Mouse (Mus musculus) stomach, embryonic 14.5 days (tissue): ENCODE data around the gene Acsm1. TPM values are rescaled to one million over a fixed set of nuclear protein-coding genes. Genes with fewer than 3 reads are reported as not detected.

Experiments
- ATAC-seq: fragments of 200-750 bp; cut with Nextera tagmentation; 2 replicates; pipeline ENCODE4 v1.8.0; 2017; ENCODE audit warnings: low read depth, moderate TSS enrichment; ENCODE audit not compliant: insufficient number of reproducible peaks, insufficient read depth, low FRiP score
- H3K27ac ChIP-seq: fragments of 300-500 bp; sonication (generic); 2 replicates; pipeline ENCODE4 v1.5.1; 2014; ENCODE audit warnings: mild to moderate bottlenecking, low read length, moderate library complexity, mixed read lengths
- H3K27me3 ChIP-seq: fragments of 300-500 bp; sonication (generic); 2 replicates; pipeline ENCODE4 v1.6.1; 2014; ENCODE audit warnings: low read length, control low read depth, mixed read lengths; ENCODE audit not compliant: control insufficient read depth, insufficient read depth
- H3K36me3 ChIP-seq: fragments of 300-500 bp; sonication (generic); 2 replicates; pipeline ENCODE4 v1.6.1; 2014; ENCODE audit warnings: mild to moderate bottlenecking, control low read depth, low read length, moderate library complexity, mixed read lengths; ENCODE audit not compliant: control insufficient read depth, insufficient read depth
- H3K4me1 ChIP-seq: fragments of 300-500 bp; sonication (generic); 2 replicates; pipeline ENCODE4 v1.6.1; 2014; ENCODE audit warnings: low read length, control low read depth, mixed read lengths; ENCODE audit not compliant: control insufficient read depth, insufficient read depth
- H3K4me2 ChIP-seq: fragments of 300-500 bp; sonication (generic); replicated peaks from 2 replicates; pipeline ENCODE4 v1.6.1; 2014; ENCODE audit warnings: low read depth, low read length, control low read depth
- H3K4me3 ChIP-seq: fragments of 300-500 bp; sonication (generic); 2 replicates; pipeline ENCODE4 v1.5.1; 2014; ENCODE audit warnings: low read depth, low read length, control low read depth
- H3K9ac ChIP-seq: fragments of 300-500 bp; sonication (generic); replicated peaks from 2 replicates; pipeline ENCODE4 v1.6.1; 2014; ENCODE audit warnings: low read depth, mild to moderate bottlenecking, control low read depth, low read length, moderate library complexity, mixed read lengths
- H3K9me3 ChIP-seq: fragments of 300-500 bp; sonication (generic); 2 replicates; pipeline ENCODE4 v1.6.1; 2016; ENCODE audit warnings: low read depth, low read length, control low read depth; ENCODE audit not compliant: control insufficient read depth
- WGBS: fragments of 180-500 bp; shearing (Covaris S2); extraction: QIAGEN DNeasy Blood & Tissue Kit; methylation state at CpG from one replicate; pipeline ENCODE4 v1.1.7; 2014; 5-methylcytosine and 5-hydroxymethylcytosine counted together
- polyA plus RNA-seq: library from polyadenylated mRNA; unstranded; fragments of >200 nt; fragmentation: Nextera tagmentation; extraction: Ambion mirVana; gene quantifications from 2 replicates; pipeline ENCODE4 v1.2.1, GENCODE M21; 2014

Gene Acsm1
- polyA plus RNA-seq, 1 experiment from 2014 or later = not detected

DNA sequence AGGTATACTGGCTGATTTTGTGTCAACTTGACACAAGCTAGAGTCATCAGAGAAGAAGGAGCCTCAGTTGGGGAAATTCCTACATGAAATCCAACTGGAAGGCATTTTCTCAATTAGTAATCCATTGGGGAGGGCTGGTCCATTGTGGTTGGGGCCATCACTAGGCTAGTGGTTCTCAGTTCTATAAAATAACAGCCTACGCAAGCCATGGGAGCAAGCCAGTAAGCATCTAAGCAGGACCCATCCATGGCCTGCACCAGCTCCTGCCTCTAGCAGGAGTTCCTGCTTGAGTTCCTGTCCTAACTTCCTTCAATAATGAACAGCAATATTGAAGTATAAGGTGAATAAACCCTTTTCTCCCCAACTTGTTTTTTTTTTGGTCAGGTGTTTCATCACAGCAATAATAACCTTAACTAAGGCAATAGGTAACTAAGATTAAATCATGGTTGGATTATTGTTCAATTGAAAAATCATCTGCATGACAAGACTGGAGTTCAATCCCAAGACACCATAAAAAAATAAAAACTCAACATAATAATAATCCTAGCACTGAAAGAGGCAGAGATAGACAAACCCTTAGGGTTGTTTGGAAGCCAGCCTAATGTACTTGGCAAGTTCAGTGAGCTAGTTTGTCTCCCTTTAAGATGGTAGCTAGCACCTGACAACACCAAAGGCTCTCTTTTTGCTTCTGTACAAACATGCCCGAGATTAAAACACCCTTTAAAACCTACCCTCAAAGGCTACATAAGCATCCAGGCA is 5.5 kb upstream of the Acsm1 start:
- Histone ChIP-seq H3K4me3 (no peak overlapping the region), H3K4me1 (no peaks in the 10 kb centered on the region), H3K9me3 (no peaks in the 10 kb centered on the region), H3K27me3 (no peaks in the 10 kb centered on the region), H3K27ac (no peak overlapping the region), H3K36me3 (no peaks in the 10 kb centered on the region), H3K9ac (no peak overlapping the region), H3K4me2 (no peak overlapping the region)
- ATAC-seq = no peak
- WGBS = 79% methylated on average over 2 of the region's 2 CpGs

- no peak overlapping the region for H3K27ac ChIP-seq
- no peaks in the 10 kb centered on the region for H3K9me3 ChIP-seq
- ATAC-seq = no peak
- H3K4me2 ChIP-seq = no peak overlapping the region
- no peak overlapping the region for H3K4me3 ChIP-seq
- 66% methylated on average over 1 of the region's 1 CpGs for WGBS
- no peaks in the 10 kb centered on the region for H3K4me1 ChIP-seq
- H3K36me3 ChIP-seq = no peaks in the 10 kb centered on the region
- no peak overlapping the region for H3K9ac ChIP-seq
- no peaks in the 10 kb centered on the region for H3K27me3 ChIP-seq
Observed at GRCm38 (mm10) chr7:119601954-119602317, 4.9 kb upstream of the Acsm1 start.

DNA sequence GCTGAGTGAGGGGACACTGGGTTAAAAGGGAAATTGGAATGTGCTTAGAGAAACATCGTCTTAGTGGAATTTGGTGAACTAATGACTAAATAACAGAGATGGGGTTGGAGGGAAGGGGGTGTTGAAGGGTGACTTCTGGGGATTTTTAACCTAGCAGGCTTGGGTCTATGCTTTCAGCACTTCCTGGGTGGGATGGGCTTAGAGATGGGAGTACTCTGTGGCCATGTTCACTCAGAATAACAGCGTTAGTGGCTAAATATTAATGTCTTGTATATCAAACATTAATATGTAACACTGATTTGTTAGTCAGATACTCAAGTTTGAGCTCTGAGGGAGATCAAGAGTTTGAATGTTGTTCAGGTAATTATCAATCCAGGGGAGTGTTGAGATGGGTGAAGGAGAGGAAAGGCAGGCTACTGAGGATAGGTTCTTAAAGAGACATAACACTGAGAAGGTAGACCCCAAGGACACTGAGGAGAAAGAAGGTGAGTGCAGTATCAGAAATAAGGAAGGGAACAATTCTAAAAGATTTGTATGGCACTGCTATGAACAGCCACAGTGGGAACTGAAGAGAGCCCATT is 1.8 kb upstream of the Acsm1 start:
- H3K9ac ChIP-seq = no peak overlapping the region

GRCm38 (mm10) chr7:119605926-119606663 is 731 bp upstream of the Acsm1 start:
- Histone ChIP-seq H3K4me3 (no peak overlapping the region), H3K27ac (no peak overlapping the region), H3K4me2 (no peak overlapping the region), H3K27me3 (no peaks in the 10 kb centered on the region), H3K36me3 (no peaks in the 10 kb centered on the region), H3K9me3 (no peaks in the 10 kb centered on the region), H3K4me1 (no peaks in the 10 kb centered on the region), H3K9ac (no peak overlapping the region)
- WGBS = 74% methylated on average over 9 of the region's 9 CpGs
- ATAC-seq = no peak

More for the DNA sequence above, 1.8 kb upstream of the Acsm1 start:
- Histone ChIP-seq H3K4me1 (no peaks in the 10 kb centered on the region), H3K27me3 (no peaks in the 10 kb centered on the region), H3K4me2 (no peak overlapping the region), H3K36me3 (no peaks in the 10 kb centered on the region), H3K4me3 (no peak overlapping the region), H3K27ac (no peak overlapping the region), H3K9me3 (no peaks in the 10 kb centered on the region)
- ATAC-seq = no peak
- 66% methylated on average over 2 of the region's 2 CpGs for whole genome bisulfite sequencing

GRCm38 (mm10) chr7:119607796-119608515 is 1.1 kb downstream of the Acsm1 start:
- Histone ChIP-seq H3K4me1 (no peaks in the 10 kb centered on the region), H3K27ac (no peak overlapping the region), H3K4me2 (no peak overlapping the region), H3K9me3 (no peaks in the 10 kb centered on the region), H3K36me3 (no peaks in the 10 kb centered on the region), H3K4me3 (no peak overlapping the region), H3K9ac (no peak overlapping the region), H3K27me3 (no peaks in the 10 kb centered on the region)
- ATAC-seq = no peak
- 57% methylated on average over 9 of the region's 9 CpGs for WGBS

GRCm38 (mm10) chr7:119616531-119616930 is 9.7 kb downstream of the Acsm1 start:
- H3K27me3 ChIP-seq = no peaks in the 10 kb centered on the region
- no peaks in the 10 kb centered on the region for H3K9me3 ChIP-seq
- H3K36me3 ChIP-seq = no peaks in the 10 kb centered on the region
- no peak overlapping the region for H3K9ac ChIP-seq
- H3K4me2 ChIP-seq = no peak overlapping the region
- H3K4me1 ChIP-seq = no peaks in the 10 kb centered on the region
- H3K4me3 ChIP-seq = no peak overlapping the region
- H3K27ac ChIP-seq = no peak overlapping the region
- no peak for ATAC-seq
- 15% methylated on average over 1 of the region's 1 CpGs for WGBS

DNA sequence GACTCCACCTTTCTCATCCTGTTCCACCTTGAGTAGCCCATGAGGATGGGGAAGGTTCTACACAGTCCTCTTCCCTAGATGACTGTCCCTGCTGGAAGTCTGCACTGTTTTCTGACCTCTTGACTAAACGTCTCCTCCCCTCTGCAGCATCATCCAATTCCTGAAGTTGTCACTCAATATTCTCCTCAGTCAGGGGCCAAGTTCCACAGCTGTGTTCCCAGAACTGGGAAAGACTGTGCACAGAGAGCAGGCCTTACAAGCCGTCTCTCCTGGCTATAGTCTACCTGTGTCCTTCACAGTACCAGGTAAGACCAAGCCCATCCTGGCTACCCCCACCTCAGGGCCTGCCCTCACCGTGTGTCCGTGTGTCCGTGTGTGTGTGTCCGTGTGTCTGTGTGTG is 10.8 kb downstream of the Acsm1 start:
- 81% methylated on average over 6 of the region's 6 CpGs for WGBS
- ATAC-seq = no peak
- no peaks in the 10 kb centered on the region for H3K36me3 ChIP-seq
- no peaks in the 10 kb centered on the region for H3K4me1 ChIP-seq
- H3K27ac ChIP-seq = no peak overlapping the region
- H3K9ac ChIP-seq = no peak overlapping the region
- H3K4me3 ChIP-seq = no peak overlapping the region
- H3K27me3 ChIP-seq = no peaks in the 10 kb centered on the region
- no peaks in the 10 kb centered on the region for H3K9me3 ChIP-seq
- H3K4me2 ChIP-seq = no peak overlapping the region

GRCm38 (mm10) chr7:119618209-119618935 is 11.5 kb downstream of the Acsm1 start:
- Histone ChIP-seq H3K4me1 (no peaks in the 10 kb centered on the region), H3K9ac (no peak overlapping the region), H3K9me3 (no peaks in the 10 kb centered on the region), H3K27ac (no peak overlapping the region), H3K4me3 (no peak overlapping the region), H3K36me3 (no peaks in the 10 kb centered on the region), H3K27me3 (no peaks in the 10 kb centered on the region), H3K4me2 (no peak overlapping the region)
- ATAC-seq = no peak
- 49% methylated on average over 4 of the region's 4 CpGs for WGBS
